Mouse (Mus musculus): ENCODE results near the gene Skap2.

DNA sequence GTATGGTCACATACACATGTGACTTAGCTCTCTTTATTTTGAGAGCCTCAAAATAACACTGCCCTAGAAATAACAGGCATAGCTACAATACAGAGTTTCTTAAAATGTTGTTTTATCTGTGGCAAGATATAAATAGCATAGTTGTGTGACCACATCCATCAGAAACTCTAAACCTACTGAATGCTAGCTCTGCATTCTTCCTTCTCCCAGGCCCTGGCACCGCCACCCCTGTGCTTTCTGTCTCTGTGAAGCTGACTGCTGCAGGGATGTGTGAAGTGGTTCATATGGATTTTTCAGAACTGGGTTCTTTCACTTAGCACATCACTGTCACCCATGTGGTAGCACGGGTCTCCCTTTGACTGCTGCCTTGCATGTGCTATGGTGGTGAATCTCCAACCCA lies 179.0 kb downstream of the Skap2 start:
- TF ChIP-seq CTCF (IDR thresholded peaks at IDR 0.05; ENCODE audit: extremely low read depth, insufficient read depth, insufficient read length, insufficient replicate concordance) (no peak), POLR2A (IDR thresholded peaks at IDR 0.05; ENCODE audit: low read depth, low read length) (no peak)
